Mouse (Mus musculus): ENCODE results near the gene Timm17a. TPM values are rescaled to one million over a fixed set of nuclear protein-coding genes. Genes with fewer than 3 reads are reported as not detected.

Timm17a gene
- polyA plus RNA-seq (2015; fragmentation: Nextera tagmentation; extraction: Ambion mirVana) = 201 and 206 TPM in 2 replicates

DNA sequence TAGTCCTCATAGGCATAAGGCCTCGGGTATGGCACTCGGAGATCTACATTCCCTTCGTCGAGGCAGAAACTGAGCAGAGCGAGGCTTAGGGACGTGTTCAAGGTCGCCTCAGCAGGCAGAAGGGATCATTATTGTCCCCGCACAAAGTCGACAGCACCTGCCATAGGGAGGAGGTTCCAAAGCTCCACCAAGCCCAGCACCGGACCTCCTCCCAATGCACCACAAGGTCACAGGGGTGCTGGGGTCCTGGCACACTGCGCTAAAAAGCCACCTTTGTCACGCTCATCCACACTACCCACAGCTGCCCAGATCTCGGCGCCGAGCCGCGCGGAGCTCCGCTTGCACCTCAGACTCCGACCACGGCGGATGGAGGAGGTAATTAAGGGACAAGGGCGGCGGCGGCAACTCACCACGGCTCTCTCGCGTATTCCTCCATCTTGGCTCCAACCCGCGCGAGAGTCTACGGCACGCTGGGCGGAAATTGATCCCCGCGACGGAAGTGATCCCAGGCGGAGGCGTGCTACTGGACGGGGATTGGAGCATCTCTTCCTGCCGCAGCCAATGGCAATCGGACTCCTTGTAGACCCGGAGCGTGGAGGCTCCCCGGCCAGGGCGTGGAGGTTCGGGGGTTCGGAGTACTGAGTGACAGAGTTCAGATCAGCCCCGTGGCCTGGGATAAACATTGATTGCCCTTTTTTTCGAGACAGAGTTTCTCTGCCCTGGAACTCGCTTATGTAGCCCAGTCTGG, at the start of gene Timm17a:
Gene Timm17a, minus strand, starts transcription at position 495 of the 748 bp plus-strand sequence.
- peaks cover 13% of the 10 kb centered on the region for H3K4me1 ChIP-seq (ENCODE audit: insufficient read depth, low read length)
- H3K9me3 ChIP-seq (ENCODE audit: low read length) = no peaks in the 10 kb centered on the region
- no peaks in the 10 kb centered on the region for H3K27me3 ChIP-seq (ENCODE audit: insufficient read depth, low read length)
- H3K9ac ChIP-seq (replicated peaks; ENCODE audit: low read length) = peak within 1 kb of the TSS; percentile 95
- peak within 1 kb of the TSS; percentile 70 for H3K4me3 ChIP-seq (ENCODE audit: low read length)
- peak within 1 kb of the TSS; percentile 82 for H3K27ac ChIP-seq (ENCODE audit: low read length)
- peak within 1 kb of the TSS; percentile 81 for H3K4me2 ChIP-seq (replicated peaks; ENCODE audit: low read depth, low read length)
- under 1% methylated on average over 51 of the region's 51 CpGs for WGBS
- peak; percentile 100 for ATAC-seq (ENCODE audit: low FRiP score, low TSS enrichment)
- peaks cover 11% of the 10 kb centered on the region for H3K36me3 ChIP-seq (ENCODE audit: insufficient read depth, low read length)

DNA sequence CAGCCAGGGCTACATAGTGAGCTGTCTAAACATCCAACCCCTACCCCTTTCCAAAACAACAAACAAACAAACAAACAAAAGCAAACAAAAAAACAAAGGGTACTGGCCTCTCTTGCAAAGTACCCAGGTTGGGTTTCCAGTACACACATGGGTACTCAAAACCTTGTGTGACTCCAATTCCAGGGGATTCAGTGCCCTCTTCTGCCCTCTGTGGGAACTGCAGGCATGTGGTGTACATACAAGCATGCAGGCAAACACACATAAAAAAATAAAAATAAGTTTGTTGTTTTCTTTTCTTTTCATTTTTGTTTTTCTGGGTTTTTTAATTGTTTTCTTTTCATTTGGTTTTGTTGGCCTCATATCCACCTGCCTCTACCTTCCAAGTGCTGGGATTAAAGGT, 48.5 kb upstream of the Timm17a start:
- H3K36me3 ChIP-seq (ENCODE audit: insufficient read depth, low read length) = no peaks in the 10 kb centered on the region
- no peak overlapping the region for H3K9ac ChIP-seq (replicated peaks; ENCODE audit: low read length)
- no peaks in the 10 kb centered on the region for H3K4me1 ChIP-seq (ENCODE audit: insufficient read depth, low read length)
- no peak overlapping the region for H3K4me2 ChIP-seq (replicated peaks; ENCODE audit: low read depth, low read length)
- H3K9me3 ChIP-seq (ENCODE audit: low read length) = no peaks in the 10 kb centered on the region
- H3K27me3 ChIP-seq (ENCODE audit: insufficient read depth, low read length) = no peaks in the 10 kb centered on the region
- no peak for ATAC-seq (ENCODE audit: low FRiP score, low TSS enrichment)
- H3K27ac ChIP-seq (ENCODE audit: low read length) = no peak overlapping the region
- H3K4me3 ChIP-seq (ENCODE audit: low read length) = no peak overlapping the region

DNA sequence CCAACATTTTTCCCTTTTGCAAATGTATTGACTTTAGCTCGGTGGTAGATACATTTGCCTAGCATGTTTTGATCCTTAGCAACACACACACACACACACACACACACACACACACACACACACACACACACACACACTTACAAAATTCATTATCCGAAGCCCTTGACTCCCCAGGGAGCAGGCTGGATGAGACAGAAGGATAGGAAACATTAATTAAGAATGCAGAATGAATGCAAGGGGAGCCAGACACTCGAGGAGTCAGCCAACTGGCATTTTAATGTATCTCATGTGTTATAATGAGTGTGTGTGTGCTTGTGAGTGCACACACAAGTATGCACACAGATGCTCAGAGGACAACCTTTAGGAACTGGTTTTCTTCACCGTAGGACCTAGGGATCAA, 47.9 kb upstream of the Timm17a start:
- H3K9ac ChIP-seq (replicated peaks; ENCODE audit: low read length) = no peak overlapping the region
- no peak for ATAC-seq (ENCODE audit: low FRiP score, low TSS enrichment)
- no peaks in the 10 kb centered on the region for H3K27me3 ChIP-seq (ENCODE audit: insufficient read depth, low read length)
- 82% methylated on average over 4 of the region's 4 CpGs for WGBS
- H3K4me2 ChIP-seq (replicated peaks; ENCODE audit: low read depth, low read length) = no peak overlapping the region
- H3K9me3 ChIP-seq (ENCODE audit: low read length) = no peaks in the 10 kb centered on the region
- no peaks in the 10 kb centered on the region for H3K36me3 ChIP-seq (ENCODE audit: insufficient read depth, low read length)
- no peak overlapping the region for H3K4me3 ChIP-seq (ENCODE audit: low read length)
- no peak overlapping the region for H3K27ac ChIP-seq (ENCODE audit: low read length)
- no peaks in the 10 kb centered on the region for H3K4me1 ChIP-seq (ENCODE audit: insufficient read depth, low read length)

DNA sequence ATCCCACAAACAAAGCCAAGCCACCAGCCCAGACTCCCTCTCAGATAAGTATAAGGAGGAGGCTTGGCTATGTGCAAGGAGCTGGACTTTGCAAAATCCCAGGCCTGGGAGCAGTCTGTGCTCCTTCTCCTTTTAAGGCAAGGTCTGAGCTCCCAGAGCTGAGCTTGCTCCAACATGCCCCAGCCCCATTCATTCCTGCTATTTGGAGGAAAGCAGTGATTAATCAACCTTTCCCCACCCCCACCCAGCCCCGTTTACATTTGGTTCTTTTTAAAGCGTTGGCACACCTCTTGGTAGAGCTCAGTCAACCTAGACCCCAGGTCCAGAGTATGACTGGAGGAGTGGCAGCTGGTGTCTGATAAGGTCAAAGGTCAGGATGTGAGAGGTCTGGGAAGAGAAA, 45.5 kb upstream of the Timm17a start:
- ATAC-seq (ENCODE audit: low FRiP score, low TSS enrichment) = peak; percentile 59; the same call in 1 of the 2 replicates
- H3K9me3 ChIP-seq (ENCODE audit: low read length) = no peaks in the 10 kb centered on the region
- no peaks in the 10 kb centered on the region for H3K27me3 ChIP-seq (ENCODE audit: insufficient read depth, low read length)
- peak overlapping the region; percentile 37; the same call in 1 of the 2 replicates for H3K27ac ChIP-seq (ENCODE audit: low read length)
- H3K9ac ChIP-seq (replicated peaks; ENCODE audit: low read length) = no peak overlapping the region
- 12% methylated on average over 2 of the region's 2 CpGs for WGBS
- H3K36me3 ChIP-seq (ENCODE audit: insufficient read depth, low read length) = no peaks in the 10 kb centered on the region
- no peaks in the 10 kb centered on the region for H3K4me1 ChIP-seq (ENCODE audit: insufficient read depth, low read length)
- H3K4me3 ChIP-seq (ENCODE audit: low read length) = no peak overlapping the region
- no peak overlapping the region for H3K4me2 ChIP-seq (replicated peaks; ENCODE audit: low read depth, low read length)

DNA sequence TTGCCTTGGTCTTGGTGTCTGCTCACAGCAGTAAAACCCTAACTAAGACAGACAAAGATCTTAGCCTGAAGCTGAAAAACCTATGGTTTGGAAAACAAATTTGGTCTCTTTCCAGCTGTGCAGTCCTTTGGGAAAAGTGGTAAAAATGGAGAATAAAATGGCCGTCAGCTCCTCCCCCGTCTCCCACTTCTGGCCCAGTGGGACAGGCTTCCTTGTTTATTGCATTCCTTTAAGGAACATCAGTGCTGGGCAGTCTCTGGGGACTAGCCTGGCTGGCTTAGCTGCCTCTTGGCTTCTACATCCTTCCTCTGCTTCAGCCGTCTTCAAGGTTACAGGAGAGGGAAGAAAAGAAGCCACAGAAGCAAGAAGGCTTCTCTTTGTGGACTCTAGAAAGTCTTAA, 38.4 kb upstream of the Timm17a start:
- Histone ChIP-seq H3K4me3 (ENCODE audit: low read length) (no peak overlapping the region), H3K27ac (ENCODE audit: low read length) (no peak overlapping the region), H3K4me2 (replicated peaks; ENCODE audit: low read depth, low read length) (no peak overlapping the region), H3K27me3 (ENCODE audit: insufficient read depth, low read length) (no peaks in the 10 kb centered on the region), H3K9ac (replicated peaks; ENCODE audit: low read length) (no peak overlapping the region), H3K36me3 (ENCODE audit: insufficient read depth, low read length) (no peaks in the 10 kb centered on the region), H3K9me3 (ENCODE audit: low read length) (no peaks in the 10 kb centered on the region), H3K4me1 (ENCODE audit: insufficient read depth, low read length) (0 out of 2 replicates have a peak, but pooled peaks cover 5% of the 10 kb centered on the region)
- WGBS = 66% methylated on average over 3 of the region's 3 CpGs
- ATAC-seq (ENCODE audit: low FRiP score, low TSS enrichment) = no peak

DNA sequence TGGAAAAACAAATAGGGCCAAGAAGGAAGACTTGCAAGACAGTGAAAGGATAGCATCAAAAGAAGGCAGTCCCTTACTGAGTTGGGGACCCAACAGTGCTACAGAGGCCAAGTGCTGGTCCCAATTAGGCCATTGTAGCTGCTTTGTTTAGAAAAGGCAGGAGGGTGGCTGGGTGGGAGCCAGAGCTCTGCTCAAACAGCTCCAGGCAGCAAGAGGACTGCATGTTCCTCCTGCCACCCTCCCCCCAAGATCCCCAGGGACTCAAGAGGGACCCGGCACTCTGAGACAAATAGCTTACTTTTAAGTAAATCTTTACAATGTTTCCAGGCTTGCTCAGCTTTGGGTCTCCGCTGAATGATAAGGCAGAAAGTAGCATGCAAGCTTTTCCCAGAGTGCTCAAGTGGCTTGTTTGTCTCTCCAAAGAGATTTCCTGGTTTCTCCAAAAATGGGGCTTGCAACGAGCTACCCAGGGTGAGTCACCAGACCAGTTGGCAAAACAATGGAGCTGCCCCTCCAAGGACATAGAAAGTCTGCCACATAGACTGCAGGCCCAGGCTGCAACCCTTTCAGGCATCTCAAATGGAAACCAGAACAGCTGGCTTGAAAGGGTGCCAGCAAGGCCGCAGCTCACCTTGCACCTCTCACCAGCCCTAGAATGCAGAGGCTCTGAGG, 34.1 kb upstream of the Timm17a start:
- Histone ChIP-seq H3K36me3 (ENCODE audit: insufficient read depth, low read length) (no peaks in the 10 kb centered on the region), H3K9ac (replicated peaks; ENCODE audit: low read length) (no peak overlapping the region), H3K27me3 (ENCODE audit: insufficient read depth, low read length) (no peaks in the 10 kb centered on the region), H3K4me2 (replicated peaks; ENCODE audit: low read depth, low read length) (no peak overlapping the region), H3K4me3 (ENCODE audit: low read length) (no peak overlapping the region), H3K4me1 (ENCODE audit: insufficient read depth, low read length) (0 out of 2 replicates have a peak, but pooled peaks cover 5% of the 10 kb centered on the region), H3K27ac (ENCODE audit: low read length) (no peak overlapping the region; the same call in 1 of the 2 replicates), H3K9me3 (ENCODE audit: low read length) (no peaks in the 10 kb centered on the region)
- 59% methylated on average over 4 of the region's 4 CpGs for WGBS
- no peak for ATAC-seq (ENCODE audit: low FRiP score, low TSS enrichment)

DNA sequence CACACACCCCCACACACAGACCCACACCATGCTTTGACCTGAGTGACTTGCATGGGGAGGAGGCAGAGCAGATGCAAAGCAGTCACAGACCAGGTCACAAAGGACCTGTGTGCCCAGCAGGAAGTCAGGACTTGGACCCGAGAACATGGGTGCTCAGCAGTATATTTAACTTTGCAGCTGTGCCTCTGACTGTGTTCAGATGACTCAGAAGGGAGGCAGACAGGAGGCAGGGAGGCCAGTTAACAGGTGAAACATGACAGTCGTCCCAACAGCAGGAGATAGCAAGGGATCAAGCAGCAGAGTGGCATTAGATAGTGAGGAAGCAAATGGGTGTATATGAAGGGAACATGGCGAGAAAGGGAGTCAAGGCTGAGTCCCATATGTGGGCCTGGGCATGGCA, 33.3 kb upstream of the Timm17a start:
- Histone ChIP-seq H3K9ac (replicated peaks; ENCODE audit: low read length) (no peak overlapping the region), H3K4me3 (ENCODE audit: low read length) (no peak overlapping the region), H3K27ac (ENCODE audit: low read length) (no peak overlapping the region), H3K4me2 (replicated peaks; ENCODE audit: low read depth, low read length) (no peak overlapping the region), H3K36me3 (ENCODE audit: insufficient read depth, low read length) (no peaks in the 10 kb centered on the region), H3K4me1 (ENCODE audit: insufficient read depth, low read length) (0 out of 2 replicates have a peak, but pooled peaks cover 7% of the 10 kb centered on the region), H3K27me3 (ENCODE audit: insufficient read depth, low read length) (no peaks in the 10 kb centered on the region), H3K9me3 (ENCODE audit: low read length) (no peaks in the 10 kb centered on the region)
- ATAC-seq (ENCODE audit: low FRiP score, low TSS enrichment) = no peak
- 62% methylated on average over 3 of the region's 3 CpGs for WGBS

DNA sequence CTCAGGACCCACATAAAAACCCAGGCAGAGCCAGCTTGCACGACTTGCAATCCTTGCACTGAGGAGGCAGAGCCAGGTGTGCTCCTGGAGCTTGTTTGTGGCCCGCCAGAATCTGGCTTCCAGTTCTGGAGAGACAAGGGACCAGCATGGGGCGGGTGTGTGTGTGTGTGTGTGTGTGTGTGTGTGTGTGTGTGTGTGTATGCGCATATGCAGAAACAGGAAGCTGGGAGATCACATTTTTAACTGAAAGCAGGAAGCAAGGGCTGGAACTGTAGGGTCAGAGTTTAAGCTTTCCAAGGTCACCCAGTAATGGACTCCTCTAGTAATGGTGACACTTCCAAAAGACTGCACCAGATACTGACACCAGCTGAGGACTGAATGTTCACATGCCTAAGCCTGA, 30.4 kb upstream of the Timm17a start:
- no peaks in the 10 kb centered on the region for H3K9me3 ChIP-seq (ENCODE audit: low read length)
- H3K9ac ChIP-seq (replicated peaks; ENCODE audit: low read length) = no peak overlapping the region
- no peak for ATAC-seq (ENCODE audit: low FRiP score, low TSS enrichment)
- H3K4me2 ChIP-seq (replicated peaks; ENCODE audit: low read depth, low read length) = no peak overlapping the region
- 38% methylated on average over 4 of the region's 4 CpGs for WGBS
- no peaks in the 10 kb centered on the region for H3K27me3 ChIP-seq (ENCODE audit: insufficient read depth, low read length)
- no peaks in the 10 kb centered on the region for H3K36me3 ChIP-seq (ENCODE audit: insufficient read depth, low read length)
- H3K4me3 ChIP-seq (ENCODE audit: low read length) = no peak overlapping the region
- H3K4me1 ChIP-seq (ENCODE audit: insufficient read depth, low read length) = 0 out of 2 replicates have a peak, but pooled peaks cover 10% of the 10 kb centered on the region
- no peak overlapping the region for H3K27ac ChIP-seq (ENCODE audit: low read length)

DNA sequence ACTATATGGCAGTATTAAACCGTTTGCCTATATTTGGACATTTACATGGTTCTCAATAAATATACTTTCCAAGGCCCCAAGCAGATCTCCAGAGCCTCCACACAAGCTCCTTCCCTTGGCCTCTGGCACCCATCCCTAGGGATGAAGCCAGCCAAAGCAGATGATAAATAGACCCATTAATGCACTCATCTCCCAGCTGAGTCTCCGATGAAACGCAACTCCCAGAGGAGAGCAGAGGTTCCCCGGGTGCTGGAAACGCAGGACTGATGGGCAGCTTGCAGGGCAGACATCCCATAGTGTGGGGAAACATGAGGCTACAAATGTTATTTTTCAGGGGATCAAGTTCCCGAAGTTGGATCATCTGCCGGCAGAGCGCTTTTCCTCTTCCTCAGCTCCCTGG, 28.4 kb upstream of the Timm17a start:
- Histone ChIP-seq H3K27me3 (ENCODE audit: insufficient read depth, low read length) (no peaks in the 10 kb centered on the region), H3K4me3 (ENCODE audit: low read length) (no peak overlapping the region), H3K27ac (ENCODE audit: low read length) (no peak overlapping the region), H3K9me3 (ENCODE audit: low read length) (no peaks in the 10 kb centered on the region), H3K36me3 (ENCODE audit: insufficient read depth, low read length) (no peaks in the 10 kb centered on the region), H3K4me2 (replicated peaks; ENCODE audit: low read depth, low read length) (no peak overlapping the region), H3K4me1 (ENCODE audit: insufficient read depth, low read length) (0 out of 2 replicates have a peak, but pooled peaks cover 6% of the 10 kb centered on the region), H3K9ac (replicated peaks; ENCODE audit: low read length) (no peak overlapping the region)
- no peak for ATAC-seq (ENCODE audit: low FRiP score, low TSS enrichment)
- 29% methylated on average over 8 of the region's 8 CpGs for WGBS

DNA sequence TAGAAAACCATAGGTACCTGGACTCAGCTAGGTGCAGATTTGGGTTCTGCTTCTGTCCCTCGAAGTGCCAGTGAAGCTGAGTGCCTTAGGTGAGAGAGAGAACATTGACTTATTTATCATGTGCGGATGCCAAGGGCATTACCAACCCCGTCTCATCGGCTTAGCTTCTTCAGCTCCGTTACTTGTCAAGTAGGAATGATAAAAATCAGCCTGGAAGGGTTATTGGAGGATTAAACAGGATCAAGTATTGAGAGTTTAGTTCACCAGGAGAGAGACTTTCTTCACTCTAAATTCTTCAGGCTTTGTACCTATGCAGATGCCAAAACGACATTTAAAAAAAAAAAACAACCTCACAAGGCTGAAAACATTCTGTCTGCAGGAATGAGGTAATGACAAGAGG, 17.0 kb upstream of the Timm17a start:
- no peak for ATAC-seq (ENCODE audit: low FRiP score, low TSS enrichment)
- no peaks in the 10 kb centered on the region for H3K36me3 ChIP-seq (ENCODE audit: insufficient read depth, low read length)
- no peaks in the 10 kb centered on the region for H3K9me3 ChIP-seq (ENCODE audit: low read length)
- H3K9ac ChIP-seq (replicated peaks; ENCODE audit: low read length) = no peak overlapping the region
- no peak overlapping the region for H3K27ac ChIP-seq (ENCODE audit: low read length)
- no peaks in the 10 kb centered on the region for H3K4me1 ChIP-seq (ENCODE audit: insufficient read depth, low read length)
- no peaks in the 10 kb centered on the region for H3K27me3 ChIP-seq (ENCODE audit: insufficient read depth, low read length)
- H3K4me3 ChIP-seq (ENCODE audit: low read length) = no peak overlapping the region
- WGBS = 78% methylated on average over 6 of the region's 6 CpGs
- H3K4me2 ChIP-seq (replicated peaks; ENCODE audit: low read depth, low read length) = no peak overlapping the region
